Mouse (Mus musculus): ENCODE measurements at regions not wholly inside any gene's neighbourhood (a gene's known extent, or its start where the extent isn't known, plus 50 kb on each side); places are given as distances from the start of the nearest gene placed in this dataset.

DNA sequence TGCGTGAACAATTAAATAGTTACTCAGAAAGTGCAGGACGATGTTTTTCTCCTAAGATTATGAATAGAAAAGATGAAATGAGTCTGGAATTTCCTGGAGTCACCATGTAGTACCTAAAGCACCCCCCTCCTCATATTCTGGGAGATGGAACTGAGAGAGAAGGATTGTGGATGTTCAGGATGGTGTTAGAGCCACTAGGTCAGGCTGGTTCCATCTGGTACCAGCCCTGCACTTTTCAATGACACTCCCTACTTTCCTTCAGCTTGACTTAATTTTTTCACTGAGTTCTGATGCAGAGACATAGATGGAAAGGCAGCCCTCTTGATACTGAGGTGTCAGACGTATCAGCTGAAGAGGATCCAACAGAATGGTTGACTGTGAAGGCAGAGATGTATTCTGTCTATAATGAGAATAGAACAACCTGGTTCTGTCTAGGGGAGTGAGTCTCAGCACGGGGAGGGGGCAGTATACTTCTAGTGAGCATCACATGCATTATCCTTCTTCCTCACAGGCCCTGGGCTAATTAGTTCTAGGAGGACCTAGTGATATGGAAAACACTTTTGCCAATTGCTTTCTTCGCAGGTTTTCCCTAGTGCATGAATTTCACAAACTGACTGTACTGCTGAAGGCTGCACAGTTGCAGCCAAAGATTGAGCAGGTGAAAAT lies 60.8 kb upstream of the E2f3 start:
- in situ Hi-C loops (cut with MboI; ENCODE audit: low pct_unique_long_range_greater_than_20kb in 1 of 2, low sequenced_read_pairs in 2 of 2, unreplicated experiment in 1 of 2), result no loop called here

DNA sequence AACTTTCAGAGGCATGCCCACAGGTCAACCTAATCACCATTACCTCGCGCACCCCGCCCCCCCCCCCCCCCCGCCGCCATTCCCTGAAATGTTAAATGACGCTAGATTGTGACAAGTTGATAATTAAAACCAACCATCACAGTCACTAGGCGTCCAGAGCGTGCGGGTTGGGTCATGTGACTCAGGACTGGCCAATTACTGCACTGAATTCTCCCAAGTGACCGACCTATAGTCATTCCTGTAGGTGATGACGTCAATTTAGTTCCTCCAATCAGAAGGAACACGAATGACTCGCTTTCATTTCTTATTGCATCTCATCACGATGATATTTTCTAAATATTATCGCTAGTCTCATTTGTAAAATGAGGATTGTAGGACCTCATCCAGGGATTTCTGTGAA lies 60.2 kb upstream of the E2f3 start:
- in situ Hi-C loops (cut with MboI; ENCODE audit: low pct_unique_long_range_greater_than_20kb in 1 of 2, low sequenced_read_pairs in 2 of 2, unreplicated experiment in 1 of 2), result no loop called here

DNA sequence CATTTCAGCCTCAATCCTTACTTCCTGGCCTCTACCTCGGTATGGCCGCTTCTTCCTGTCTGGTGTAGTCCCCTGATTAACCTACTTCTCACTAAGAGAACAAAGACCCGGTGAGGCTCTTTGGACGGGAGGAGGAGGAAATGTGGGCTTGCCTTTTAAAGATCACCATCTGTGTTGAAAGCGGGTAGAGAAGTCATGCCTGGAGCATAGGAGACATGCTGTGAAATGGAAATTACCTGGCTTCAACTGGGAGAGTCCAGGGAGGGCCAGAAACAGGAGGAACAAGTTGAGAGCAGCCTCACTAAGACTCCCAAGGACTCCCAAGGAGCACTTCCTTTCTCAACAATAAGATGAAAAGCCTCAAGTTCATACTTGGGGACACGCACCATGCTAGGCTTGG lies 59.4 kb upstream of the E2f3 start:
- in situ Hi-C loops (cut with MboI; ENCODE audit: low pct_unique_long_range_greater_than_20kb in 1 of 2, low sequenced_read_pairs in 2 of 2, unreplicated experiment in 1 of 2), result no loop called here

DNA sequence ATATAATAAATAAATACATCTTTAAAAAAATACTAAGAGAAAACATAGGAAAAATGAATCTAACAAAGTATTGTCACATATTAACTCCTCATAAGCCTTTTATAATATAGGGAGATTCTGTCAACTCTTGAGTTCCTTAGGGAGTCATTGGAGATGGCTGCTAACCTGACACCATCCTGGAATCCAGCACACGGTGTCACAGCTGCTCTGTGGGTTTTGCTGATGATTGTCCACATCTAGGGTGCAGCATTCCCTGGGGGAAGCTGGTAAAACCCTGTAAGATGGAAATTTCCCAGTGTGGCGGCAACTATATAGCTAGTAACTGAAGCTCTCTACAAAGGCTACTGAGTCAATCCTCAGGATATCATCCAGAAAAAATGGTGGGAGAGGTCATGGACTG lies 58.9 kb upstream of the E2f3 start:
- in situ Hi-C loops (cut with MboI; ENCODE audit: low pct_unique_long_range_greater_than_20kb in 1 of 2, low sequenced_read_pairs in 2 of 2, unreplicated experiment in 1 of 2), result no loop called here

DNA sequence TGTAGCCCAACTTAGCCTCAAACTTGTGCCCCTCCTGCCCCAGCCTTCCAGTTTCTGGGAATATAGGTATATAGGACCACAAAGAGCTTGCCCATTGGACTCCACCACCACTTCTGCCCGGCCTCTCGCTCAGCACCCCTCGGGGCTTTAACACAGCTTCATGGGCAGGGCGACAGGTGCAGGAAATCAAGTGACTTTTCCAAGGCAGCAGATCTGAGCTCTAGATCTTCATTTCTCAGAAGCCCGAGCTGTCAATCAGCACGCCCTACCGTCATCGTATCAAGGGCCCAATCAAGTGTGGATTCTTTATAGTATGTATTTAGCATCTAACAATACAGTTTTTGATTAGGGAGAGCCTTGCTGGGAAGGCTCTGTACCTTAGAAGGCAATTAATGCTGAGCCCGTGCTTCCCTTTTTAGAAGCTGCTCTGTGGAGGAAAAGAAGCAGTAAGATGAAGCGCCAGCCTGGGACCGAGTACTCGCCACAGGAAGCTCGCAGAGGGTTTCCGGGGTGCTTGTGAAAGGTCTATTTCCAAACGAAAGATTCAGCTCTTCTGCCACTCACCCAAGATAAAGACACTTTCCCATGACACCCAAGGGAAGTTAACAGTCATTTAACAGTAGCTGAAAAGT lies 56.9 kb upstream of the E2f3 start:
- in situ Hi-C loops (cut with MboI; ENCODE audit: low pct_unique_long_range_greater_than_20kb in 1 of 2, low sequenced_read_pairs in 2 of 2, unreplicated experiment in 1 of 2), result no loop called here

DNA sequence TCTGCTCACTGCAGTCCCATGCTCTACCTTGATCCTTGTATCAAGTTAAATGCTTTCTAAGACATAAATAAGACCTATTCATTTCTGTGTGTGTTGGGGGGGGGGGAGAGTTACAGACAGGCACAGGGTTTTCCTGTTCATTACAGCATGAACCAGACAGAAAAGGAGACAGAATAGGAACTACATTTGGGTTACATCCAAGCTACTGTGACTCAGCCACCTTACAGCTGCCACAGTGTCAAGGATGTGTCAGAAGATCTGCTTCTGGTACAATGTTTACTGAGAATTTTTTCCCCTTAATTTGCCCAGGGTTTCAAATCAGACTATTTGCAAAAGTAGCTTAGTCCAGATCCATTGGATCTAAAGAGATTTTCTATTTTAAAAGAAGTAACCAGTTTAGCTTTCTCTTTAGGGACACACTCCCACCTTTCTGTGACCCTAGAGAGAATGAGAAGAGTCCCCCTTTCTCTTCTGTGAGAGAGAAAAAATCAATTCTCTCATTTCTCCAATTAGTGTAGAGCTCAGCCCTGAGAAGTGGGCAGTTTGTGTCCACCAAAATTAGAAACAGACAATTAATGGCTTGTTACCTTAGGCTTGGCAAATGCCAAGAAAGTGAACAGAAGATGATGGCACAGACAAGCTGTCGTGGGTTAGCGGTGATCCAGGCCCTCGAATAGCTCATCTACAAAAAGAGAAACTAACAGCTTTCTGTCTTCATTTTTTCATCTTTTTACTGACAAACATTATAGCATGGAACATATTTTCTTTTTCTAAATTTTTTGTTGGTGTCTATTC lies 55.8 kb upstream of the E2f3 start:
- in situ Hi-C loops (cut with MboI; ENCODE audit: low pct_unique_long_range_greater_than_20kb in 1 of 2, low sequenced_read_pairs in 2 of 2, unreplicated experiment in 1 of 2), result no loop called here

DNA sequence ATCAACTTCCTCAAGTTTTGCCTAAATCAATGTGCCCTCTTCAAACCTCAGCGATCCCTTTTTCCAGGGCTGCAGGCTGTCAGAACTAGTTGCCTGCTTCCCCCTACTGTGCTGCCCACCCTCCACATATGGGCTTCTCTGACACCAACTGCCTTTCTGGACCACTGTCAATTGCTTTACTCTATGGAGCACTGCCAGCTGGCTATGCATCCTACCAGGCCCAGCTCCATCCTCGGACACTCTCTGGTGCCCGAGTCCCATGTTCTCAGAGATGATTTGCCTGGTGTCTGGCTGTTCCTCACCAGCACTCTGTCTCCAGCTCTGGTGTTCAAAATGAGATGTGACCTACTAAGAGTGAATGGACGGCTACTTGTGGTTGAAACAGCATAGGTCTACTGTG lies 54.4 kb upstream of the E2f3 start:
- in situ Hi-C loops (cut with MboI; ENCODE audit: low pct_unique_long_range_greater_than_20kb in 1 of 2, low sequenced_read_pairs in 2 of 2, unreplicated experiment in 1 of 2), result no loop called here

DNA sequence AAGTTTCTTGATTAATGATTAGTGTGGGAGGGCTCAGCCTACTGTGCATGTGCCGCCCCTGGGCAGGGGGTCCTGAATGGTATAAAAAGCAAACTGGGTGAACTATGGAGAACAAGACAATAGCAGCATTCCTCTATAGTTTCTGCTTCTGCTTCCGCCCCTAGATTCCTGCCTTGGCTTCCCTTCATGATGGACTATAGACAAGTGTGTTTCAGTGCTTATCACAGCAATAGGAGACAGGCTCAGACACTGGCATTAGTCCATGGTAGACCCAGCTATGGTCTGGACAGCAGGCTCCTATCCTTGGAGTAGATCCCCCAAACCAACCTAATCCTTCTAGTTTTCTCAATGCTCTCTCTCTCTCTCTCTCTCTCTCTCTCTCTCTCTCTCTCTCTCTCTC lies 53.9 kb upstream of the E2f3 start:
- in situ Hi-C loops (cut with MboI; ENCODE audit: low pct_unique_long_range_greater_than_20kb in 1 of 2, low sequenced_read_pairs in 2 of 2, unreplicated experiment in 1 of 2), result no loop called here

DNA sequence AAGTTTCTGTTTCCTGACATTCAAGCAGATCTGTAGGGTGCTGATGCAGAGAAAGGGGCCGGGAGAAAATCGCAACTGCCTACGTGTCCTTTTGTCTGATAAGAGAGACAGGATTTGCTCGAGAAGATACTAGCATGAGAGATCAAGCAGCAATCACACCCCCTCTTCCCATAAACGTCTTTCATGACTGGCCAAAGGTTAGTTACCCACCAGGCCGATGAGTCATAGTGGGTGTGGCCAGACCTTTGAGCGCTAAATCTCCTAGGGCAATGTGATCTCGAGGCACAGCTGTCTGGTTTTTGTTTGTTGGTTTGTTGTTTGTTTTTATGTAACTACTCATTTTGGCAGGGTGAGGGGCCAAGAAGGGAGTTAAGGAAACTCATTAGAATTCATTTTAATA lies 50.7 kb upstream of the E2f3 start:
- in situ Hi-C loops (cut with MboI; ENCODE audit: low pct_unique_long_range_greater_than_20kb in 1 of 2, low sequenced_read_pairs in 2 of 2, unreplicated experiment in 1 of 2), result no loop called here

DNA sequence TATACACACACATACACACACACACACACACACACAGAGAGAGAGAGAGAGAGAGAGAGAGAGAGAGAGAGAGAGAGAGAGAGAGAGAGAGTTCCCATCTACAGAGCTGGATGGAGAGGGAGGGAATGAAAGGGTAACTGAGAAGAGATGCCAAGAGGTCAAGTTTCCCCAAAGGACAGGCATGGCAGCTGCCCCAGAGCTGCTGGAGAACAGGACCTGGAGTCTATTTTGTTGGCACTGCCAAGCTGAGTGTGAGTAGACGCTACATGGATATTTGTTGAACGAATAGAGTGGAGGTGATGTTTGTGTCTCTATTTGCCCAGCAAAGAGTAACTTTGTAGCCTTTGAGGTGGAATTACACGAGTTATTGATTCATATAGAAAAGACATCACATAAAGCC lies 50.2 kb upstream of the E2f3 start:
- in situ Hi-C loops (cut with MboI; ENCODE audit: low pct_unique_long_range_greater_than_20kb in 1 of 2, low sequenced_read_pairs in 2 of 2, unreplicated experiment in 1 of 2), result no loop called here

Data from mouse embryonic stem cell (cell line).